Mouse (Mus musculus) midbrain, embryonic 13.5 days (tissue): ENCODE measurements around the gene Capn13. TPM values are rescaled to one million over a fixed set of nuclear protein-coding genes. Genes with fewer than 3 reads are reported as not detected.

Experiments
- ATAC-seq: fragments of 200-750 bp; cut with Nextera tagmentation; 2 replicates; pipeline ENCODE4 v1.8.0; 2017; ENCODE audit warnings: mild to moderate bottlenecking, moderate TSS enrichment, moderate library complexity
- H3K27ac ChIP-seq: fragments of 300-500 bp; sonication (generic); 2 replicates; pipeline ENCODE4 v1.5.1; 2015; ENCODE audit warnings: inconsistent platforms, mild to moderate bottlenecking, moderate library complexity
- H3K27me3 ChIP-seq: fragments of 300-500 bp; sonication (generic); 2 replicates; pipeline ENCODE4 v1.6.1; 2015; ENCODE audit warnings: mild to moderate bottlenecking, inconsistent platforms
- H3K36me3 ChIP-seq: fragments of 300-500 bp; sonication (generic); 2 replicates; pipeline ENCODE4 v1.6.1; 2015; ENCODE audit warnings: mild to moderate bottlenecking, inconsistent platforms
- H3K4me1 ChIP-seq: fragments of 300-500 bp; sonication (generic); replicated peaks from 2 replicates; pipeline ENCODE4 v1.6.1; 2015; ENCODE audit warnings: inconsistent platforms
- H3K4me2 ChIP-seq: fragments of 300-500 bp; sonication (generic); replicated peaks from 2 replicates; pipeline ENCODE4 v1.6.1; 2015; ENCODE audit warnings: moderate library complexity, mild to moderate bottlenecking, inconsistent platforms
- H3K4me3 ChIP-seq: fragments of 300-500 bp; sonication (generic); replicated peaks from 2 replicates; pipeline ENCODE4 v1.5.1; 2015; ENCODE audit warnings: mild to moderate bottlenecking, inconsistent platforms
- H3K9ac ChIP-seq: fragments of 300-500 bp; sonication (generic); replicated peaks from 2 replicates; pipeline ENCODE4 v1.6.1; 2015; ENCODE audit warnings: mild to moderate bottlenecking, inconsistent platforms
- H3K9me3 ChIP-seq: fragments of 300-500 bp; sonication (generic); 2 replicates; pipeline ENCODE4 v1.6.1; 2016; ENCODE audit warnings: mild to moderate bottlenecking, inconsistent platforms
- WGBS: fragments of 180-500 bp; shearing (Covaris S2); methylation state at CpG from one replicate; pipeline ENCODE4 v1.1.7; 2015; 5-methylcytosine and 5-hydroxymethylcytosine counted together
- polyA plus RNA-seq: library from polyadenylated mRNA; unstranded; fragments of >200 nt; fragmentation: Nextera tagmentation; extraction: Ambion mirVana; gene quantifications from 2 replicates; pipeline ENCODE4 v1.2.1, GENCODE M21; 2015

Capn13 gene
- polyA plus RNA-seq, 1 experiment from 2014 or later: 0.05 TPM

DNA sequence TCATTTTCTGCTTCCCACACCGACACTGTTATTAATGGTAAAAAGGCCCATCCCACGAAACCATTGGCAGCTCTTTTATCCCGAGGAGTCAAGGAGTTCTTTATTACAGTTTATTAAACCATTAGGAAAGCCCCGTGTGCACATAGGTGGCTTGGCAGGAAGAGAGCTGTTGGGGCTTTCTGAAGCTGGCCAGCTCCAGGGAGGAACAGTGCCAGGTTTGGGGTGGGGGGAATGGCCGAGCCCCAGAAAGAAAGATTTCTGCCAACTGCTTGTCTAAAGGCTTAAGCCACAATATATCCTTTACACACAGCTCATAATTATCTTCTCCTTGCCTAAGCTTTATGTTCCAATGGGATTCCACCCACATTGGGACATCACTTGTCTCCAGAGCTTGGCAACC is 71.6 kb downstream of the Capn13 start:
- WGBS: 88% methylated on average over 5 of the region's 5 CpGs
- H3K27ac ChIP-seq: no peak overlapping the region
- H3K4me1 ChIP-seq: 0 out of 2 replicates have a peak, but pooled peaks cover 3% of the 10 kb centered on the region
- H3K9ac ChIP-seq: no peak overlapping the region
- H3K4me2 ChIP-seq: no peak overlapping the region
- H3K36me3 ChIP-seq: no peaks in the 10 kb centered on the region
- ATAC-seq: no peak
- H3K9me3 ChIP-seq: no peaks in the 10 kb centered on the region
- no peak overlapping the region for H3K4me3 ChIP-seq
- H3K27me3 ChIP-seq: no peaks in the 10 kb centered on the region

DNA sequence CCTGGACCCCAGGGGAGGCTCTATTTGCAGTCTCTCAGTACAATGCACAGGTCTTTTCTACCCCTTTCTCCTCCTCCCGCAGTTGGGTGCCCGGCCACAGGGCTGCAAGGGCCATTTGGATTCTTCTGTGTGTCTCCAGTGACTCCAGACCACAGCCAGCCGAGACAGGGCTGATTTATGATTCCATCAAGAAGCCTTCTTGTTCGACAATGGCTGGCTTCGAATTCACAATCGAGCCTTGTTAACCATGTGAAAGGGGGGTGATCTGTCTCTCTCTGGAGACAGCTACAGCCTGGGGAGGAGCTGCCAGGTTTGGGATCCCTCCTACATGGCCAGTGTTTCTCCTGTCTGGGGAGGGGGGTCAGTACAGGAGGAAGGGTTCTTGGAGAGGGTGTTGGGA is 75.4 kb downstream of the Capn13 start:
- Histone ChIP-seq H3K4me2 (no peak overlapping the region), H3K9ac (no peak overlapping the region), H3K4me1 (0 out of 2 replicates have a peak, but pooled peaks cover 3% of the 10 kb centered on the region), H3K27me3 (no peaks in the 10 kb centered on the region), H3K9me3 (no peaks in the 10 kb centered on the region), H3K4me3 (no peak overlapping the region), H3K27ac (no peak overlapping the region), H3K36me3 (no peaks in the 10 kb centered on the region)
- 57% methylated on average over 6 of the region's 6 CpGs for WGBS
- no peak for ATAC-seq

DNA sequence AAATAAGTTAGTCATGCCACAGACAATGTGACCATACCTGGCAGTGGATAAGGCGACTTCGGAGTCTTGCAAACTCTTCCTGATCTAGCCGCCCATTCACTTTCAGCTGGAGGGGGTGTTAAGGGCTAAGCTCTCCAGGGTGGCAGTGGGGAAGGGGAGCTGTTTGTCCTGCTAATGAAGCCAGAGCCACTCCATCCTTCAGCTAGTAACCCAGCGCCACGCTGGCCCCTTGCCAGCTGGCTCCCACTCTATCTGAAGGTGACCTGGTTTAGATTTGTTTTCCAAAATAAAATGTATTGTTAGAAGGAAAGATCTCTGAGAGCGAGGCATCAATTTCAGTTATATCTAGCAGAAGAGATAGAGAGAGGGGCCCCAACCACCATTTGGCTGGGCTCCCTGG is 75.9 kb downstream of the Capn13 start:
- Histone ChIP-seq H3K4me3 (no peak overlapping the region), H3K27me3 (no peaks in the 10 kb centered on the region), H3K4me2 (no peak overlapping the region), H3K9ac (no peak overlapping the region), H3K4me1 (0 out of 2 replicates have a peak, but pooled peaks cover 3% of the 10 kb centered on the region), H3K27ac (no peak overlapping the region), H3K36me3 (no peaks in the 10 kb centered on the region), H3K9me3 (no peaks in the 10 kb centered on the region)
- 61% methylated on average over 6 of the region's 6 CpGs for WGBS
- ATAC-seq: no peak

DNA sequence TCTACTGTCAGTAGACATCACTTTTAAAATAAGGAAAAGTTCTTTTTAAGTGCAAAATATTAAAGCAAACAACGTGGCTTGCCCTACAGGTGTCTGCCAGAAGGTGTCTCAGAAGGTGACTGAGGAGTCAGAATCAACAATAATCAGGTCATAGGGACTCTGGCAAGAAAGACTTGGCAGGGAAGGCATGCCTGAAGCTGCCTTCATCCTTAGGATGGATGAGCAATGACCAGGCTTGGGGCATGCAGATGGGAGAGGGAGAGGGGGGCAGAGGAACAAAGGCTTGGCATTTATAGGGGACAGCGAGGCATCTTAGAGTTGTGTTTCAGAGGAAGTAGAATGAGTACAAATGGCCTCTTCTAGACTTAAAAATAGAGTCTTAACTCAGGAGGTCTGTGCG is 76.7 kb downstream of the Capn13 start:
- Histone ChIP-seq H3K9me3 (no peaks in the 10 kb centered on the region), H3K4me2 (no peak overlapping the region), H3K27me3 (no peaks in the 10 kb centered on the region), H3K36me3 (no peaks in the 10 kb centered on the region), H3K27ac (no peak overlapping the region), H3K9ac (no peak overlapping the region), H3K4me1 (0 out of 2 replicates have a peak, but pooled peaks cover 3% of the 10 kb centered on the region), H3K4me3 (no peak overlapping the region)
- ATAC-seq: no peak
- 86% methylated on average over 3 of the region's 3 CpGs for WGBS

DNA sequence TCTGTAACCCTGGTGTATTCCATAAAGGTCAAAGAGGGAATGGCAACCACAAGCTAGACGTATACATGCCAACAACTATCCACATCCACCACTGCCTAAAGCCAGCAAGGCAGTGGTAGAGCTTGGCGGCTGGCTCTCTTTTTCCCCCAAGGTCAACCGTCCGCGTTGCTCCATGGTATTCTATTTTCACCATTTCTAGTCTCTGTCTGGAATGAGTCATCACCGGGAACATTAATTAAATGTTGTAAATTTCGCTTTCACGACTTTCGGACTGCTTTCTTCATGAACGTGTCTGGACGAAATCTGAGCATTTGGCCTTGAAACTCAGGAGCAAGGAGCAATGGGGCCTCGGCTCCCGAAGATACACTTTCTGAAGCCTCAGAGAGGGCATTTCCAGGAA is 85.9 kb downstream of the Capn13 start:
- ATAC-seq: no peak
- Histone ChIP-seq H3K9me3 (no peaks in the 10 kb centered on the region; the same call in 1 of the 2 replicates), H3K4me1 (no peaks in the 10 kb centered on the region), H3K4me3 (no peak overlapping the region), H3K27me3 (no peaks in the 10 kb centered on the region), H3K36me3 (no peaks in the 10 kb centered on the region), H3K9ac (no peak overlapping the region), H3K27ac (no peak overlapping the region), H3K4me2 (no peak overlapping the region)
- WGBS: 95% methylated on average over 13 of the region's 13 CpGs

DNA sequence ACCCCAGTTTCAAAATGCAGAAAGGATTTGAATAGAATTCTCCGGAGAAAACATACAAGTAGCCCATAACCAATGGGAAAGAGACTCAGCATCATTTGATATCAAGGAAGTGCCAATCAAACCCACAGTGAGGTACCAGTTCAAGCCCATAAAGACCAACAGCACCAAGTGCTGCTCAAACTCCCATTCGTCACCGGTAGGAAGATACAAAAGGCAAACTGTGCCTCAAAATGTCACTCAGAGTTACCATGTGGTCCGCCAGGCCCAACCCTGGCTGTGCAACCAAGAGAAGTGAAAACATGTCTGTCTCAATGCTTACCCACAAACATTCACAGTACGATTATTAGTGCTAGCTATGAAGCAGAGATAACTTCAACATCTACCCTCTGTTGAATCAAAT is 89.2 kb downstream of the Capn13 start:
- Histone ChIP-seq H3K9me3 (no peaks in the 10 kb centered on the region; the same call in 1 of the 2 replicates), H3K4me1 (no peaks in the 10 kb centered on the region; the same call in 1 of the 2 replicates), H3K4me2 (no peak overlapping the region), H3K4me3 (no peak overlapping the region), H3K9ac (no peak overlapping the region), H3K27ac (no peak overlapping the region), H3K27me3 (no peaks in the 10 kb centered on the region), H3K36me3 (no peaks in the 10 kb centered on the region)
- WGBS: 92% methylated on average over 5 of the region's 5 CpGs
- no peak for ATAC-seq

DNA sequence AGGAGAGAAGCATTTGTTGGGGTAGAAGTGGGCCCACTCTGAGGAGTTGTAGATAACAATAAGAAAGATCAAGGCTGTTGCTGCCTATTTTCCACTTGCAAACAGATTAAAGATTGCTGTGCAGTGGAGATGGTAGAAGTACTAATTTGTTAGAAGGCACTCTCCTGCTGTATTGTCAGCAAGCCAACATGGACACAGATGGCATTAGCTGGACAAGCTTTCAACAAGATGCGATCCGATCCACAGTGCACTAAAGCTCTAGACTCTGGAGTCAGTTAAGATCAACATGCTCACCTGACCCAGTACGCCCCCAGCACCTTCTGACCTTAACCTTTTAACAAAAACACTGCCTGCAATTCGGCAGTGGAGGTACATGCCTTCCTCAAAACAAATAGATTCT is 92.0 kb downstream of the Capn13 start:
- no peaks in the 10 kb centered on the region for H3K27me3 ChIP-seq
- H3K4me3 ChIP-seq: no peak overlapping the region
- ATAC-seq: no peak
- no peaks in the 10 kb centered on the region for H3K36me3 ChIP-seq
- H3K9ac ChIP-seq: no peak overlapping the region
- no peak overlapping the region for H3K27ac ChIP-seq
- H3K9me3 ChIP-seq: no peaks in the 10 kb centered on the region
- no peaks in the 10 kb centered on the region; the same call in 1 of the 2 replicates for H3K4me1 ChIP-seq
- 92% methylated on average over 4 of the region's 4 CpGs for WGBS
- H3K4me2 ChIP-seq: no peak overlapping the region

DNA sequence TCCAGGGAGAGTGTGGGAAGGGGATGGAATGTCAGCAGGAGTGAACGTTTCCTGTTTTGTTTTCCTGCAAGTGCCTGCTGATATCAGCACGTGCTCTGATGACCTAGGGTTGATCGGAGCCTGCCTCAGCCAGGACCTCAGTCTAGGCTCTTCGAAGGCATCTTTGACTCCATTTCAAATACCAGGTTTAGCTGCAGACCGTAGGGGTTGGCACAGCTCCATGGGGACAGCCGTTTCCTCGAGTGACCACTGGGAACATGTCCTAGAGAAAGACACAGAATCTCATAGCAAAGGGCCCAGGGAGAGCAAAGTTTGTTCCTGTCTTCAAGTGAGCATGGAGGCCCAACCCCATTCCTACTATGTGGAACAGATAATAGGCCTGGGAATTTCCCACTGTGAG is 94.0 kb downstream of the Capn13 start:
- ATAC-seq: no peak
- Histone ChIP-seq H3K27ac (no peak overlapping the region), H3K4me2 (no peak overlapping the region), H3K4me1 (peaks cover 4% of the 10 kb centered on the region; the same call in 1 of the 2 replicates), H3K27me3 (no peaks in the 10 kb centered on the region), H3K36me3 (no peaks in the 10 kb centered on the region), H3K9me3 (no peaks in the 10 kb centered on the region), H3K4me3 (no peak overlapping the region), H3K9ac (no peak overlapping the region)
- 57% methylated on average over 7 of the region's 7 CpGs for WGBS

DNA sequence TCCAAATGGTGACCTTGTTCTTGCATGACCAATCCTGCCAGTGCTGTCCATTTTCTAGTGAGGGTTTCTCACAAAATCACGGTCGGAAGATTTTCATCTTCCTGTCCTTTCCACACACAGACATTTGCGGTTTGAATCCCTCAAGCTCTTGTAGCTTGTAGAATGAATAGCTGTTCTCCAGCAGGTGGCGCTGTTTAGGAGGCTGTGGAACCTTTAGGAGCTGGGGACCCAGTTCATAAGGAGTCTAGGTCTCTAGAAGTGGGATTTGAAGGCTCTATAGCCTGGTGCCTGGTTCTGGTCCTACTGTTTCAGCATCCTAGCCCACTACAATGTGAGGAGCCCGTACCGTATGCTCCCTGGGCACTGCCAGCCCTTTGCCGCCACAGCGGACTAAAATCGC is 95.0 kb downstream of the Capn13 start:
- Histone ChIP-seq H3K4me3 (no peak overlapping the region), H3K27ac (no peak overlapping the region), H3K27me3 (no peaks in the 10 kb centered on the region), H3K9me3 (no peaks in the 10 kb centered on the region), H3K9ac (no peak overlapping the region), H3K36me3 (no peaks in the 10 kb centered on the region), H3K4me2 (no peak overlapping the region), H3K4me1 (peaks cover 4% of the 10 kb centered on the region; the same call in 1 of the 2 replicates)
- ATAC-seq: no peak
- 64% methylated on average over 9 of the region's 9 CpGs for WGBS

DNA sequence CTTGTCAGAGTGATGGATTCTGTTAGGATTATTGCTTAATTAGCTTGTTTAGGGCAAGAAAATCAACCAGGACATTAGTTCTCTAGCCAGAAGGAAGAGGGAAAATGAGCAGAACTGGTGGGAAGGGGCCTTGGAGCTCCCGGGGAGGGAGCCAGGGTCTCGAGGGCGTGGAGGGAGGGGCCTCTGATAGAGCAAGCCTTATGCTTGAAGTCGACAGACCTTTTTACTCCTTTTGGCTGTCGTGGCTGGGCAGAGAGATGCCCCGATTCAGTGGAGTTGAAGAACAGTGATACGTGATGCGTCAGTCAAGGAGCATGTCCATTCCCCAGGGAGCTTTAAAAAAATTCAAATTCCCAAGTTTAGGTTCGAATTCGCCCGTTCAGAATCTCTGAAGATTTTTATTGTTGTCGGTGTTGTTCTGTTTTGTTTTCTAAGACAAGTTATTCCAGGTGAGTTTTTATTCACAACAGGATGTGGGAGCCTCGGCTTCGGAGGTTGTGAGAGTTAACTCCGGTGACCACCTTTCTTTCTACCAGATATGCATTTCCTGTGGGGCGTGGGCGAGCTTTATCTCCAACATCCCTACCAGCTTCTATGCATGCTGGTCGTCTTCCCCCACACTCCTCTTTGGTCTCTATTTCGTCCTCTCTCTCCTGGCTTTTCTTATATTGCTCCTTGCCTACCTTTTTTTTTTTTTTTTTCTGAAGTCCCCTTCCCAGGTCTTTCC is 96.4 kb downstream of the Capn13 start:
- WGBS: 74% methylated on average over 19 of the region's 19 CpGs

DNA sequence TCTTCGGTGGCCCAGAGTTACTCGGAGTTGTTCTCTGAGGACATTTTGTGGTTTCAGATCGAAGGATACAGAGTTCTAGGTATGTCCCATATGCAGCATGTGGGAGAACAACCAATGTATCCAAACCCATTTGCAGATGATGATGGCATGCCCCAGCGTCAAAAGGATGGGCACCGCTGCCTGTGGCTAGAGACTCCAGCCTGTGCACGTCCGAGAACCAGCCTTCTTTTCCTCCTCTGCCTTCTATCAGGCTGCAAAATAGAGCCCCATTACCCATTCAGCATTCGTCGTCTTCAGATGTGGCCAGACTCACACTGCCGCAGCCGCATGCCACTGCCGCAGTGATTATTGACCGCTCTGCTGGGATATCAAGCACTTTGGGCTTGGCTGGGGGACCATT is 97.0 kb downstream of the Capn13 start:
- Histone ChIP-seq H3K36me3 (no peaks in the 10 kb centered on the region), H3K4me3 (no peak overlapping the region), H3K4me2 (no peak overlapping the region), H3K4me1 (peaks cover 4% of the 10 kb centered on the region; the same call in 1 of the 2 replicates), H3K9me3 (no peaks in the 10 kb centered on the region), H3K27ac (no peak overlapping the region), H3K9ac (no peak overlapping the region), H3K27me3 (no peaks in the 10 kb centered on the region)
- ATAC-seq: no peak
- 81% methylated on average over 13 of the region's 13 CpGs for WGBS

More for the DNA sequence above, 96.4 kb downstream of the Capn13 start:
- Histone ChIP-seq H3K27me3 (no peaks in the 10 kb centered on the region), H3K9ac (no peak overlapping the region), H3K9me3 (no peaks in the 10 kb centered on the region), H3K4me3 (no peak overlapping the region), H3K4me2 (no peak overlapping the region), H3K4me1 (peaks cover 4% of the 10 kb centered on the region; the same call in 1 of the 2 replicates), H3K36me3 (no peaks in the 10 kb centered on the region), H3K27ac (no peak overlapping the region)
- no peak for ATAC-seq

DNA sequence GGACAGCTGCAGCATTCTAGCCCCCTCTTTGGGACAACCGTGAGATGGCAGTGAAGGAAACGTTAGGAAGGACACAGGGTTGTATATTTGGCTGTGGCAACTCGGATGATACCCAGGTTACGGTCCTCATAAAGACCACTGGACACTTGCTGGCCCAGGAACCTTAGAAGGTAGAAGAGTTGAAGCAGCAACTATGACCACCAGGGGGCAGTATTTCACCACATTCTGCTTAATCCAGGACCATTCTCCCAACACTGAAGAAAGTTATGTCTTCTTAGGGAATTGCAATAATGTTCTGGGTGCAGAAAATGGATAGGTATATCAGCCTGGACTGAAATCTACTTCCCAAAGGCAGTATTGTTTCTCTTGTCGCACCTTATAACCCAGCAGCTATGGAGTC is 97.4 kb downstream of the Capn13 start:
- H3K36me3 ChIP-seq: no peaks in the 10 kb centered on the region
- H3K9ac ChIP-seq: no peak overlapping the region
- H3K9me3 ChIP-seq: no peaks in the 10 kb centered on the region
- H3K4me1 ChIP-seq: peaks cover 4% of the 10 kb centered on the region; the same call in 1 of the 2 replicates
- no peak overlapping the region for H3K4me2 ChIP-seq
- WGBS: 29% methylated on average over 5 of the region's 5 CpGs
- H3K4me3 ChIP-seq: no peak overlapping the region
- H3K27me3 ChIP-seq: no peaks in the 10 kb centered on the region
- H3K27ac ChIP-seq: no peak overlapping the region
- peak; percentile 32; the same call in 1 of the 2 replicates for ATAC-seq
